Mouse (Mus musculus): Measurements from ENCODE around the gene Gm47841.
A peak's percentile ranks its signal among the peaks of the same experiment; 100 is the strongest.

Gene Gm47841

DNA sequence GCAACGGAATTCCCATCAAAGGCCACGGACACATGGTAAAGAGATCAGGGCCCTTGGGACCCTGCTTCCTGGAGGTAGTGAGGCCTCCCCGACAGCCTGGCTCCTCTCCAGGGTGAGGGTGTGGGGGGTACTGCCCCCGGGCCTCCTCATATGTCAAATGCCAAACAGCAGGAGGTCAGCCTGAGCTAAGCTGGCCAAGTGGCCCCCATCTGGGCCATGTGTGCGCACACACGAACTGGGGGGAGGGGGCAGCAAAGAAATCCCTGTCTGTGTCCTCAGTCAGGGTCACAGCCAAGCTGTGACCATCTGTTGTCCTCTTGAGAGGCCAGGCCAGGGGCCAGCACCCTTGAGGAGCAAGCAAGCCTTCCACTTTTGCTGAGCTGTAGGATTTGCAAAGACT lies 17.9 kb upstream of the Gm47841 start:
- H3K36me3 ChIP-seq (ENCODE audit: control insufficient read depth, insufficient read depth, low read length, poor library complexity, severe bottlenecking) = no peaks in the 10 kb centered on the region
- DNase-seq (ENCODE audit: low read depth, low spot score) = no peak
- no peaks in the 10 kb centered on the region for H3K27me3 ChIP-seq (ENCODE audit: control insufficient read depth, insufficient read depth, low read length, poor library complexity, severe bottlenecking)

DNA sequence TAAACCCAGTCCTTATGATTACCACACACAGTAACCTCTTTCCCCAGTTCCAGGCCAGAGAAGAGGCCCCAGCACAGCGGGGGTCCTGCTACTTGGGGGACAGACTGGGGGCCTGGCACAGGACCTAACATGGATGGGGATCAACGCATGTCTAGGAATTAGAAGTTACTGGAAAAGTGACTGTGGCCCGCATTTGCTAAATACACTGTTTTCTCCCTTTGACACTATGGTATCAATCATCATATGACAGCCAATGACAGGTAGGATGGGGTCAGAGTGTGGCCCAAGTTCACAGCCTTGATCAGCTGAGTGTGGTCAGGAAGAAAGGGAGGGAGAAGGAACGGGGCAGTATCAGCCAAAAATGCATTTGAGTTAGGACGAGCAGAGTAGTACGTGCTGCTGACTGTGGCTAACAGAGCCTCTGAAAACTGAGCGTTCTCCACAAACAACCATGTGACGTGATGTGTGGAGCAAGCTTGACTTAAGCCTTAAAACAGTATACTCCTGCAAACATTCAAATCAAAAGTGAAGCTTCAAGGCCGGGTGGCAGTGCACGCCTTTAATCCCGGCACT lies 13.2 kb upstream of the Gm47841 start:
- H3K27me3 ChIP-seq (ENCODE audit: control insufficient read depth, insufficient read depth, low read length, poor library complexity, severe bottlenecking) = no peaks in the 10 kb centered on the region
- no peaks in the 10 kb centered on the region for H3K36me3 ChIP-seq (ENCODE audit: control insufficient read depth, insufficient read depth, low read length, poor library complexity, severe bottlenecking)
- no peak for DNase-seq (ENCODE audit: low read depth, low spot score)

DNA sequence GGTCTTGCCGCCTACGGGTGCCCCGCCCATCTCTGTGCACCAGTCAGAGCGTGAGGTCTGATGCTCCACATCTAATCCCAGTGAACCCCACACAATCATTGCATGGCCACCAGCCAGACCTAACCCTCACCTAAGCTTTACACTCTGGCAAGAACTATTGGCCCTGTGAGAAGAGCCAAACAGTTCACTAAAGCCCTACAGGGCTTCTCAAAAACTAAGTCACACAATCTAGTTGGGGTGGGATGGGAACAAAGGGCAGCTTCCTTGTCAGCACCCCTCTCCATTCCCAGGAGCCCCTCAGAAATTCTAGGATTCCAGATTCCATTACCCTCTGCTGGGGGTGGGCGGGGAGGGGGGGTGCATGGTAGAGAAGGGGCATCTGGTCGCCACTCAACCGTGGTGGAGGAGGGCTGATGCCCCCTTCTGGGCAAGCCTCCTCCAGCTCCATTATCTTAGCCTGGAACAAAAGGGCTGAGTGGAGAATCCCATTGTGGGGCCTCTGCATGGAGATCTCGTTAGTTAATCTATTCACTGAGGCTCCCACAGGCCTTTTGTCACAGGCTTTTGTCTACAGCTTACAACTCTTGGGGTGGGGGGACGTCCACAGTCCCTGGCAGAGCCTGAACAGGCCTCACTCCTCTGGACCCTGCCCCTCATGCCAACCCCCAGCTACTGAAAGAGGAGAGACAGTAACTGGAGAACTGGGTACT lies 12.5 kb upstream of the Gm47841 start:
- Histone ChIP-seq H3K27me3 (ENCODE audit: control insufficient read depth, insufficient read depth, low read length, poor library complexity, severe bottlenecking) (no peaks in the 10 kb centered on the region), H3K36me3 (ENCODE audit: control insufficient read depth, insufficient read depth, low read length, poor library complexity, severe bottlenecking) (no peaks in the 10 kb centered on the region)
- DNase-seq (ENCODE audit: low read depth, low spot score) = no peak

- DNase-seq (ENCODE audit: low read depth, low spot score) = peak; percentile 42
- Histone ChIP-seq H3K36me3 (ENCODE audit: control insufficient read depth, insufficient read depth, low read length, poor library complexity, severe bottlenecking) (no peaks in the 10 kb centered on the region), H3K27me3 (ENCODE audit: control insufficient read depth, insufficient read depth, low read length, poor library complexity, severe bottlenecking) (no peaks in the 10 kb centered on the region; the same call in 1 of the 2 replicates)
These were observed 9.0 kb upstream of the Gm47841 start for GRCm38 (mm10) chr15:101056225-101056624.

DNA sequence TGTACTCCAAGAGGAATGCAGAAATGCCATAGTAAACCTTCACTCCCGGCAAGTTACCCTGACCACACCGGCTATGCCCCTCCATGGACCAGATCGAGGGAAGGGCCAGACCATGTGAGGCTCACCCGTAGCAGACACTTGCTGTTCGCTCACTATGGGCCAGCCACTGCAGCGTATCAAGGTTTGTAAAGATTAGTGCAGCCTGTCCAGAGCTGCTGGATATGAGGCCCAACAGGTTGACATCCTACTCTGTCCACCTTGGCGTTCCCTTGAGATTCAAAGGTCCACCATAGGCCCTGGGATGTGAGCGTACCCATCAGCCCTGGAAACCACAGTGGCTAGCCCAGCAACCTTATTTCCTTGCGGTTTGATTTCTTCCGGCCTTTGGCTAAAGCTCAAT lies 7.3 kb upstream of the Gm47841 start:
- Histone ChIP-seq H3K27me3 (ENCODE audit: control insufficient read depth, insufficient read depth, low read length, poor library complexity, severe bottlenecking) (no peaks in the 10 kb centered on the region; the same call in 1 of the 2 replicates), H3K36me3 (ENCODE audit: control insufficient read depth, insufficient read depth, low read length, poor library complexity, severe bottlenecking) (no peaks in the 10 kb centered on the region)
- no peak for DNase-seq (ENCODE audit: low read depth, low spot score)

DNA sequence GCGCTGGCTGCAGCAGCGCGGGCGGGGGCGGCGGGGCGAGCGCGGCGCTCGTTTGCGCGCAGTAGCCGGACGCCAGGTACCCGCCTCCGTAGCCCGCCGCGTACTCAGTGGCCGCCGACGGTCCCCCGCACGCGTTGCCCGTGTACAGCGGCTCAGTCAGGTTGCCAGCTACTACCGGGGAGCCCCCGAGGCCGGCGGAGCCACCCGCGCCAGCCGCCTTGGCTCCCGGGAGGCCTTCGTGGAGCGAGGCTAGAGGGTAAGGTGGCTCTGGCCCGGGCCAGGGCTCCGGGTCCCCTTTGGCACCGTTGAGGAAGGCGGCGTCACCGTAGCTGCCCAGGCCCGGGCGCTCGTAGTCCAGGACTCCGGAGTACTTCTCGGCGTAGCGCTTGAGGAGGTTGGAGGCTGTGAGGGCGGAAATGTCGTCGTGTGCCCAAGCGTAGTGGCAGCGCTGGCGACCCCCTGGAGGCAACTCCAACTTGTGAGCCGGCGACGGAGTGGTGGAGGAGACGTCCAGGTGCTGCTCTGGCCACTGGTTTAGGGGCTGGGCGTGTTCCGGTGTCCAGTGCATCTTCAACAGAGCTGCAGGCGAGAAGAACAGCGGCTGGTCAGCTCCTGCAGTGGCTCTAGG lies 6.7 kb upstream of the Gm47841 start:
- Histone ChIP-seq H3K36me3 (ENCODE audit: control insufficient read depth, insufficient read depth, low read length, poor library complexity, severe bottlenecking) (no peaks in the 10 kb centered on the region), H3K27me3 (ENCODE audit: control insufficient read depth, insufficient read depth, low read length, poor library complexity, severe bottlenecking) (no peaks in the 10 kb centered on the region; the same call in 1 of the 2 replicates)
- no peak for DNase-seq (ENCODE audit: low read depth, low spot score)

- peak; percentile 8 for DNase-seq (ENCODE audit: low read depth, low spot score)
- no peaks in the 10 kb centered on the region for H3K36me3 ChIP-seq (ENCODE audit: control insufficient read depth, insufficient read depth, low read length, poor library complexity, severe bottlenecking)
- no peaks in the 10 kb centered on the region; the same call in 1 of the 2 replicates for H3K27me3 ChIP-seq (ENCODE audit: control insufficient read depth, insufficient read depth, low read length, poor library complexity, severe bottlenecking)
These were observed 5.6 kb upstream of the Gm47841 start for GRCm38 (mm10) chr15:101052560-101053501.

- Histone ChIP-seq H3K27me3 (ENCODE audit: control insufficient read depth, insufficient read depth, low read length, poor library complexity, severe bottlenecking) (no peaks in the 10 kb centered on the region; the same call in 1 of the 2 replicates), H3K36me3 (ENCODE audit: control insufficient read depth, insufficient read depth, low read length, poor library complexity, severe bottlenecking) (no peaks in the 10 kb centered on the region)
- no peak for DNase-seq (ENCODE audit: low read depth, low spot score)
These were observed 4.7 kb upstream of the Gm47841 start for GRCm38 (mm10) chr15:101051869-101052268.

- Histone ChIP-seq H3K36me3 (ENCODE audit: control insufficient read depth, insufficient read depth, low read length, poor library complexity, severe bottlenecking) (no peaks in the 10 kb centered on the region), H3K27me3 (ENCODE audit: control insufficient read depth, insufficient read depth, low read length, poor library complexity, severe bottlenecking) (no peaks in the 10 kb centered on the region; the same call in none of the 2 replicates)
- DNase-seq (ENCODE audit: low read depth, low spot score) = no peak
These were observed 1.2 kb upstream of the Gm47841 start for GRCm38 (mm10) chr15:101048338-101048896.

DNA sequence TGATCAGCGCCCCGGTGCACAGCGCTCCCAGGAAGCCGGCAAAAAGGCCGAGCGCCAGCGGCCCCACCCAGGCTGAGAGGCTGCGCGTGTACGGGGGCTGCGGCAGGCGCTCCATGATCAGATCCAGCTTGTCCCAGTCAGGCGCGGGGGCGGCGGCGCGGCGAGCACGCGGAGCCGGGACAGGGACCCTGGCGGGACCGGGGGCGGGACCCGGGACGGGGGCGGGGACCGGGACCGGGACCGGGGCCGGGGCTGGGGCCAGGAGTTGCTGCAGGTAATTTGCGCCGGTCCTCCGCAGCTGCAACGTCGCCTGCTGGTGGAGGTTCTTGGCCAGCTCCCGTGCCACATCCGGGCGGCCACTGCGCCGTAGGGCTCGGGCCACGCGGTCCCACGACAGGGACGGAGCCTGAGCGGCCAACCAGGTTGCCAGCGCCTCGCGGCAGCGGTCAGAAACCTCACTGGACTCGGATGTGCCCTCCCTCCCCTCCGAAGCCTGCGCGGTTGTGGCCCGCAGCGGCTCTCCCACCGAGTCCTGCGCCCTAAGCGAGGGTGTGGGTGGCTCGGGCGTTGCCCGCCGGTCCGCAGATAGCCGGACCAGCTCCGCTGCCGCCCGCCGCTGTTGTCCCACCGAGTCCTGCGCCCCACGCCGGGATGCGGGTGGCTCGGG lies 537 bp downstream of the Gm47841 start:
- no peak for DNase-seq (ENCODE audit: low read depth, low spot score)
- no peaks in the 10 kb centered on the region for H3K36me3 ChIP-seq (ENCODE audit: control insufficient read depth, insufficient read depth, low read length, poor library complexity, severe bottlenecking)
- no peaks in the 10 kb centered on the region; the same call in 1 of the 2 replicates for H3K27me3 ChIP-seq (ENCODE audit: control insufficient read depth, insufficient read depth, low read length, poor library complexity, severe bottlenecking)

GRCm38 (mm10) chr15:101046039-101046526 lies 1.1 kb downstream of the Gm47841 start:
- Histone ChIP-seq H3K36me3 (ENCODE audit: control insufficient read depth, insufficient read depth, low read length, poor library complexity, severe bottlenecking) (no peaks in the 10 kb centered on the region), H3K27me3 (ENCODE audit: control insufficient read depth, insufficient read depth, low read length, poor library complexity, severe bottlenecking) (no peaks in the 10 kb centered on the region; the same call in 1 of the 2 replicates)
- no peak for DNase-seq (ENCODE audit: low read depth, low spot score)

DNA sequence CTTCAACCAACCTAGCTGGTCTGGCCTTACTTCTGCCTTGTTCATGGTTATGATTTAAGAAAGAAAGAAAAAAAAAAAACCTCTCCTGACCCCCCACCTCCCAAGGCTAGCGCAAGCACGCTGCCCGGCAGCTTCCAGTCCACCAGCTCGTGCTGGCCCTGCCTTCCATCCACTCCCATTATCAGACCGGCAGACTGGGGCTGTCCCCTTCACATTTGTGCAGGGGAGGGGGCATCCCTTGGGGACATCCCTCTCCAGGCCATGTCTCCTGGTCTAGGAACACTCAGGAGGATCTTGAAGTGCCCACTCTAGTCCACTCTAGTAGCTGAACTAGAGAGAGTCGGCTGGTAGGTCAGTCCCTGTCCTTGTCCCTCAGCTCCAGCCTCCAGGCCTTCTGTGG lies 2.7 kb downstream of the Gm47841 start:
- H3K36me3 ChIP-seq (ENCODE audit: control insufficient read depth, insufficient read depth, low read length, poor library complexity, severe bottlenecking) = no peaks in the 10 kb centered on the region
- DNase-seq (ENCODE audit: low read depth, low spot score) = no peak
- no peaks in the 10 kb centered on the region; the same call in 1 of the 2 replicates for H3K27me3 ChIP-seq (ENCODE audit: control insufficient read depth, insufficient read depth, low read length, poor library complexity, severe bottlenecking)

GRCm38 (mm10) chr15:101042613-101043012 lies 4.6 kb downstream of the Gm47841 start:
- peak; percentile 56 for DNase-seq (ENCODE audit: low read depth, low spot score)
- no peaks in the 10 kb centered on the region for H3K36me3 ChIP-seq (ENCODE audit: control insufficient read depth, insufficient read depth, low read length, poor library complexity, severe bottlenecking)
- H3K27me3 ChIP-seq (ENCODE audit: control insufficient read depth, insufficient read depth, low read length, poor library complexity, severe bottlenecking) = no peaks in the 10 kb centered on the region; the same call in 1 of the 2 replicates
